Mouse (Mus musculus): Measurements from ENCODE around the gene Odf2l. TPM values are rescaled to one million over a fixed set of nuclear protein-coding genes. Genes with fewer than 3 reads are reported as not detected.

Odf2l gene
- polyA plus RNA-seq, 1 experiment from 2014 or later, result 8.3 TPM

DNA sequence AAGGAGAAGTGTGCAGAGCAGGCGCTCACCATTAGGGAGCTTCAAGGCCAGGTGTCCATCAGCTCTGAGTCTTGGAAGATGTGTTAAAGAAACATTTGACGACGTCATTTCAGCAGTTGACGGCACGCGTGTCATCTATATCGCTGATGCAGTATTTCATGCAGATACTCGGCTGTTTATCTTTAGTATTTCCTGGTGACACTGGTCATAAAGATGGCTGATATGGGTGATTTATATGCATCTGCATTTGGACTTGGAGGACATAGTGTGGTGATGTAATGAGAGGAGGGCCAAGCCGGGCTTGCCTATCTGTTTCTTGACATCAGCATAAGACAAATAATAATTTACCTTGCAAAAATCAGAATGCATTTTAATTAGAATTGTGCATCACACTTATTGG lies 28.5 kb downstream of the Odf2l start:
- Histone ChIP-seq H3K27ac (no peak overlapping the region), H3K27me3 (replicated peaks) (no peaks in the 10 kb centered on the region), H3K4me3 (no peak overlapping the region), H3K9me3 (replicated peaks) (no peaks in the 10 kb centered on the region), H3K9ac (no peak overlapping the region), H3K4me1 (no peaks in the 10 kb centered on the region), H3K4me2 (no peak overlapping the region), H3K36me3 (peaks cover 7% of the 10 kb centered on the region; the same call in 1 of the 2 replicates)
- WGBS (ENCODE audit: insufficient replicate concordance), result 86% methylated on average over 9 of the region's 9 CpGs
- ATAC-seq, result no peak

DNA sequence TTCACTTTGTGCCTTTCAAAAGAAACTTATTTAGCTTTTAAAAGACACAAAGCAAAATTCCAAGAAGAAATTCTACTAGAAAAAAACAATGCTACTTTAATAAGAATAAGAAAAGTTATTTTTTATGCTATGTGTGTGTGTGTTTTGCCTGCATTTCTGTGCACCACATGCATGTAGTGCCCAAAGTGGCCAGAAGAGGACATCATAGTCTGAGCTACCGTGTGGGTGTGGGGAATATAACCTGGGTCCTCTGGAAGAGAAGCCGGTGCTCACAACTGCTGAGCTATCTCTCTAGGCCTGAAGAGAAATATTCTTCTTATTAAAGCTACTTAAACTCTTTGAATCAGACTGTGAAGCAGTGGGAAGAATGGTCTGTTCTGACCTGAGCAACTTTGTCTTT lies 29.1 kb downstream of the Odf2l start:
- Histone ChIP-seq H3K36me3 (peaks cover 7% of the 10 kb centered on the region; the same call in 1 of the 2 replicates), H3K27ac (no peak overlapping the region), H3K27me3 (replicated peaks) (no peaks in the 10 kb centered on the region), H3K4me3 (no peak overlapping the region), H3K4me2 (no peak overlapping the region), H3K4me1 (no peaks in the 10 kb centered on the region), H3K9ac (no peak overlapping the region), H3K9me3 (replicated peaks) (no peaks in the 10 kb centered on the region)
- WGBS (ENCODE audit: insufficient replicate concordance), result 64% methylated on average over 2 of the region's 2 CpGs
- no peak for ATAC-seq

GRCm38 (mm10) chr3:145147952-145148351 lies 29.6 kb downstream of the Odf2l start:
- Histone ChIP-seq H3K4me3 (no peak overlapping the region), H3K27me3 (replicated peaks) (no peaks in the 10 kb centered on the region), H3K9me3 (replicated peaks) (no peaks in the 10 kb centered on the region), H3K9ac (no peak overlapping the region), H3K4me2 (no peak overlapping the region), H3K4me1 (no peaks in the 10 kb centered on the region), H3K27ac (no peak overlapping the region), H3K36me3 (peaks cover 7% of the 10 kb centered on the region; the same call in 1 of the 2 replicates)
- ATAC-seq, result no peak

- no peak overlapping the region for H3K9ac ChIP-seq
- no peaks in the 10 kb centered on the region for H3K9me3 ChIP-seq (replicated peaks)
- no peak for ATAC-seq
- 81% methylated on average over 7 of the region's 7 CpGs for WGBS (ENCODE audit: insufficient replicate concordance)
- no peaks in the 10 kb centered on the region for H3K27me3 ChIP-seq (replicated peaks)
- H3K4me3 ChIP-seq, result no peak overlapping the region
- peaks cover 21% of the 10 kb centered on the region for H3K36me3 ChIP-seq
- H3K4me1 ChIP-seq, result no peaks in the 10 kb centered on the region
- H3K4me2 ChIP-seq, result no peak overlapping the region
- no peak overlapping the region for H3K27ac ChIP-seq
Measured at GRCm38 (mm10) chr3:145151092-145151491, 32.7 kb downstream of the Odf2l start.

GRCm38 (mm10) chr3:145151933-145152332 lies 33.5 kb downstream of the Odf2l start:
- no peaks in the 10 kb centered on the region for H3K27me3 ChIP-seq (replicated peaks)
- WGBS (ENCODE audit: insufficient replicate concordance), result 77% methylated on average over 7 of the region's 7 CpGs
- no peak overlapping the region for H3K4me3 ChIP-seq
- H3K27ac ChIP-seq, result no peak overlapping the region
- no peaks in the 10 kb centered on the region for H3K4me1 ChIP-seq
- no peak overlapping the region for H3K9ac ChIP-seq
- no peaks in the 10 kb centered on the region for H3K9me3 ChIP-seq (replicated peaks)
- no peak overlapping the region for H3K4me2 ChIP-seq
- ATAC-seq, result no peak
- H3K36me3 ChIP-seq, result peaks cover 21% of the 10 kb centered on the region

GRCm38 (mm10) chr3:145156883-145157282 lies 38.5 kb downstream of the Odf2l start:
- Histone ChIP-seq H3K4me2 (no peak overlapping the region), H3K27ac (no peak overlapping the region), H3K36me3 (peaks cover 18% of the 10 kb centered on the region), H3K27me3 (replicated peaks) (no peaks in the 10 kb centered on the region), H3K4me1 (no peaks in the 10 kb centered on the region), H3K9ac (no peak overlapping the region), H3K9me3 (replicated peaks) (no peaks in the 10 kb centered on the region), H3K4me3 (no peak overlapping the region)
- ATAC-seq, result no peak
- 86% methylated on average over 6 of the region's 6 CpGs for WGBS (ENCODE audit: insufficient replicate concordance)

DNA sequence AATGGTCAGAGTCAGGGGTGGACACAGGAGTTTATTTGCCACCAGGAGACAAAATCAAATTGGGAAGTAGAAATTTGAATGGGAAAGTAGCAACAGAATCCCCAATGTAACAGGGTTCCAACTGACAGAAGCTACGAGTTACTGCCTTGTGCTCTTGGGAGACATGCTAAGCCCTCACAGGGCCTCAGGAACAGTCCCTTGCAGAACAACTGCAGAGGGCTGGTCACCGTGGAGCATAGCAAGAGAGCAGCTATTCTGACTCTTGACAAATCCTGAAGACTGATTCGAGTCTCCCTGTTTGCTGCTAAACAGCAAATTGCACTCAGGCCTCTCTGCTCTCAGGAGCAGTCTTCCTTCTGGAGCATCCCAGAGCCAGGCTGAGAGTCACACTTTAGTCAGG lies 40.1 kb downstream of the Odf2l start:
- Histone ChIP-seq H3K4me3 (no peak overlapping the region), H3K9ac (no peak overlapping the region), H3K4me2 (no peak overlapping the region), H3K27ac (no peak overlapping the region), H3K4me1 (no peaks in the 10 kb centered on the region), H3K36me3 (peaks cover 18% of the 10 kb centered on the region), H3K9me3 (replicated peaks) (no peaks in the 10 kb centered on the region), H3K27me3 (replicated peaks) (no peaks in the 10 kb centered on the region)
- WGBS (ENCODE audit: insufficient replicate concordance), result 75% methylated on average over 3 of the region's 3 CpGs
- ATAC-seq, result no peak

GRCm38 (mm10) chr3:145166741-145167140 lies 48.4 kb downstream of the Odf2l start:
- no peak overlapping the region for H3K27ac ChIP-seq
- no peaks in the 10 kb centered on the region for H3K36me3 ChIP-seq
- H3K9me3 ChIP-seq (replicated peaks), result no peaks in the 10 kb centered on the region
- H3K4me3 ChIP-seq, result no peak overlapping the region
- no peaks in the 10 kb centered on the region for H3K4me1 ChIP-seq
- no peak for ATAC-seq
- no peak overlapping the region for H3K4me2 ChIP-seq
- H3K27me3 ChIP-seq (replicated peaks), result no peaks in the 10 kb centered on the region
- no peak overlapping the region for H3K9ac ChIP-seq
- 49% methylated on average over 11 of the region's 11 CpGs for WGBS (ENCODE audit: insufficient replicate concordance)

GRCm38 (mm10) chr3:145167766-145168165 lies 49.4 kb downstream of the Odf2l start:
- H3K4me3 ChIP-seq, result no peak overlapping the region
- ATAC-seq, result no peak
- no peaks in the 10 kb centered on the region for H3K27me3 ChIP-seq (replicated peaks)
- H3K4me2 ChIP-seq, result no peak overlapping the region
- H3K9ac ChIP-seq, result no peak overlapping the region
- H3K9me3 ChIP-seq (replicated peaks), result no peaks in the 10 kb centered on the region
- H3K36me3 ChIP-seq, result no peaks in the 10 kb centered on the region
- no peak overlapping the region for H3K27ac ChIP-seq
- WGBS (ENCODE audit: insufficient replicate concordance), result 82% methylated on average over 5 of the region's 5 CpGs
- no peaks in the 10 kb centered on the region for H3K4me1 ChIP-seq

GRCm38 (mm10) chr3:145168844-145169696 lies 50.7 kb downstream of the Odf2l start:
- Histone ChIP-seq H3K36me3 (no peaks in the 10 kb centered on the region), H3K9me3 (replicated peaks) (no peaks in the 10 kb centered on the region), H3K4me3 (no peak overlapping the region), H3K9ac (no peak overlapping the region), H3K4me2 (no peak overlapping the region), H3K27ac (no peak overlapping the region), H3K4me1 (no peaks in the 10 kb centered on the region), H3K27me3 (replicated peaks) (no peaks in the 10 kb centered on the region)
- no peak for ATAC-seq
- 56% methylated on average over 13 of the region's 13 CpGs for WGBS (ENCODE audit: insufficient replicate concordance)

DNA sequence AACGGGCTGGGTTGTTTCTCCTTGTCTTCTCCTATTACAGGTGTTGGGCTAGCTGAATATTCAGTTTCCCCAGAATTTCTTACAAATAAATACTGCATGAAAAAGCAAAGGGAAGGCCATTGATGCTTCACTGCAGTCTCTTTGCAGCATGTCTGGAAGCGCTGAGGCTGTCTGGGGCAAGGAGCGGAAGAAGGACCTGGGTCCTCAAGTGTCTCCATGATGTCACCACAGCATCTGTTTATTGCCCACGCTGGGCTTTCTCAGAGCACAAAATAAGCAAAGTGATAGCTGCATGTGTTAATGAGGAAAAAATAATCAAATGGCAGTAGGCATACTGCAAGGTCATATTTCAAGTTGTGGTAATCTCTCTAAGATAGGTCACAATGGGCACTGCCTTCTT lies 51.6 kb downstream of the Odf2l start:
- Histone ChIP-seq H3K27ac (no peak overlapping the region), H3K4me2 (no peak overlapping the region), H3K36me3 (no peaks in the 10 kb centered on the region), H3K4me1 (no peaks in the 10 kb centered on the region), H3K9me3 (replicated peaks) (no peaks in the 10 kb centered on the region), H3K27me3 (replicated peaks) (no peaks in the 10 kb centered on the region), H3K9ac (no peak overlapping the region), H3K4me3 (no peak overlapping the region)
- 73% methylated on average over 4 of the region's 4 CpGs for WGBS (ENCODE audit: insufficient replicate concordance)
- ATAC-seq, result no peak

DNA sequence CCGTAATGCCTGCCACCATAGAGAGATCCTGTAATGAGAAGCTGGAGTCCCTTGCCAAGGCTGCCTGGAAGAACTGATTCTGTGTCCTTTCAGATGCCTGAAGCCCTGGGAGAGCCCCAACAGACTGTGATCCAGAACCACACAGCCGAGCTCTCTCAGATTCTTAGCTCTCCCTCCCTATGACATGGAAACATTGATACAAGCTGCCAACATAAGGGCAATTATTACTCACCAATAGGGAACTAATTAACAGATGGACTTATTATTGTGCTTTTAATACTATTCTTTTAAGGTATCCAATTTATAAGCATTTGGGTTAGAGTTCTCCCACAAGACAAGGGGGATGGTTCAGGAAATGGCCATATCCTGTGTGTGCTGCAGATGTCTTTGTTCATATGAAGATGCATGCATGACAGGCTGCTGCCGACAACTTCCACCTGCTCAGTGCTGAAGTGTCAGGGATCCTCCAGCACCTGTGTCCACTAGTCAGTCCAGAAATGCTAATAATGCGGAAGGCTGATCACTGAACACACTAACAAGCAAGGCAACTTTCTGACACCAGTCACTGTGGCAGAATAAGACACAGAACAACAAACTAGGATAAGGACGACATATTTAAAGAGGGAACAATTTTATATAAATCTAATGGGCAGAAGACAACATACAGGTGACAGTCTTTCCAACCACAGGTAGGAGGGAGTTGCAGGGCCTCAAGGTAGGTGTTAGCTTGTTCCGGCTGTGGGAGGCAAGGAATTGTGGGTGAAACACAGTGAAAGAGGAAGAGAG lies 52.4 kb downstream of the Odf2l start:
- H3K4me1 ChIP-seq, result no peaks in the 10 kb centered on the region
- H3K9me3 ChIP-seq (replicated peaks), result no peaks in the 10 kb centered on the region
- H3K36me3 ChIP-seq, result no peaks in the 10 kb centered on the region
- no peaks in the 10 kb centered on the region for H3K27me3 ChIP-seq (replicated peaks)
- no peak overlapping the region for H3K4me2 ChIP-seq
- no peak overlapping the region for H3K4me3 ChIP-seq
- ATAC-seq, result no peak
- WGBS (ENCODE audit: insufficient replicate concordance), result 66% methylated on average over 6 of the region's 6 CpGs
- H3K27ac ChIP-seq, result no peak overlapping the region
- no peak overlapping the region for H3K9ac ChIP-seq
